Mouse (Mus musculus): ENCODE results near the gene Unc5c.

GRCm38 (mm10) chr3:141849206-141849605 is 384.2 kb downstream of the Unc5c start:
- TF ChIP-seq GATA1 (IDR thresholded peaks at IDR 0.05; ENCODE audit: low read length) = no peak
- TF ChIP-seq TAL1 (IDR thresholded peaks at IDR 0.05; ENCODE audit: low read length) = no peak
